Mouse (Mus musculus) liver, postnatal 0 days (tissue): ENCODE measurements around the gene Rasa4.

Source experiments
- CTCF ChIP-seq: sonication (generic); IDR thresholded peaks from 2 replicates; pipeline ENCODE4 v1.5.1; 2016; ENCODE audit warnings: antibody characterized with exemption, low read depth
- EP300 ChIP-seq: IDR thresholded peaks from 2 replicates; pipeline ENCODE4 v1.6.1; 2016; ENCODE audit warnings: antibody characterized with exemption, low read depth, mild to moderate bottlenecking

GRCm38 (mm10) chr5:136098536-136098935, 14.8 kb downstream of the Rasa4 start:
- no peak for TF ChIP-seq CTCF
- TF ChIP-seq EP300: no peak
